Mouse (Mus musculus) megakaryocyte, embryonic 14.5 days (primary cell): ENCODE results near the gene Hspb6.

ENCODE experiments used
- FLI1 ChIP-seq: IDR thresholded peaks from 2 replicates; pipeline ENCODE4 v1.6.1; 2012; ENCODE audit warnings: low read length, inconsistent platforms, mixed read lengths
- GATA1 ChIP-seq: IDR thresholded peaks from 3 replicates; pipeline ENCODE4 v1.6.1; 2012; ENCODE audit warnings: mixed read lengths, low read length, inconsistent platforms, borderline replicate concordance

DNA sequence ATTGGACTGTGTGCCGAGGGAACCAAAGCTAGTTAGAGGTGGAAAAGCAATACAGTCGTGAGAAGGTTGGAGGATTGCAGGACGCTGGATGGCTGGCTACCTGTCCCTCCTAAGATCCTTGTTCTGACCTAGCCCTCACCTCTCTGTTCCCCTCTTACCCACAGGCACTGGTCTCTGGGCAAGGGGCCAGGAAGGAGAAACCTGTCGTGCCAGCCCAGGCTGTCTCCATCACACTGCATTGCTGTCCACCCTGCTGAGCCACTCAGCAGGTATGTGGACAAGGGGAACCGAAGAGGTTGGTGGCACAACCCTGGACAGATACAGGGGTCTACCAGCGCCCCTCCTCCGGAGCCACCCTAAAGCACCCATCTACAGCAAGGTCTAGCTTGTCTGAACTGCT is 48.7 kb downstream of the Hspb6 start:
- no peak for TF ChIP-seq GATA1
- no peak for TF ChIP-seq FLI1
